Mouse (Mus musculus) liver (tissue): Measurements from ENCODE around the gene Slc25a39.
A peak's percentile ranks its signal among the peaks of the same experiment; 100 is the strongest.

ENCODE experiments used
- DNase-seq: peaks from one replicate; pipeline ENCODE4 v3.0.0-alpha.2; 2020; ENCODE audit warnings: mixed read lengths

Gene Slc25a39

GRCm38 (mm10) chr11:102435754-102436470 lies 28.2 kb upstream of the Slc25a39 start:
- DNase-seq = no peak

GRCm38 (mm10) chr11:102434816-102435705 lies 27.3 kb upstream of the Slc25a39 start:
- DNase-seq = no peak

- peak; percentile 87 for DNase-seq
These were observed 26.7 kb upstream of the Slc25a39 start for GRCm38 (mm10) chr11:102434406-102434805.

GRCm38 (mm10) chr11:102433866-102434265 lies 26.1 kb upstream of the Slc25a39 start:
- DNase-seq = no peak

GRCm38 (mm10) chr11:102432896-102433295 lies 25.1 kb upstream of the Slc25a39 start:
- DNase-seq = no peak

GRCm38 (mm10) chr11:102432115-102432843 lies 24.5 kb upstream of the Slc25a39 start:
- DNase-seq = no peak

GRCm38 (mm10) chr11:102431728-102432114 lies 24.0 kb upstream of the Slc25a39 start:
- no peak for DNase-seq

GRCm38 (mm10) chr11:102431018-102431645 lies 23.4 kb upstream of the Slc25a39 start:
- DNase-seq = peak; percentile 83

GRCm38 (mm10) chr11:102430121-102431017 lies 22.6 kb upstream of the Slc25a39 start, which contains the start of gene Grn:
TSS of gene Grn (plus strand) at chr11:102430315.
- DNase-seq = peak; percentile 88

- DNase-seq = no peak
These were observed 21.8 kb upstream of the Slc25a39 start for GRCm38 (mm10) chr11:102429551-102429950.

GRCm38 (mm10) chr11:102428981-102429540 lies 21.3 kb upstream of the Slc25a39 start:
- DNase-seq = no peak

- no peak for DNase-seq
These were observed 18.0 kb upstream of the Slc25a39 start for GRCm38 (mm10) chr11:102425555-102426316.

- no peak for DNase-seq
These were observed 16.9 kb upstream of the Slc25a39 start for GRCm38 (mm10) chr11:102424666-102425065.

GRCm38 (mm10) chr11:102421559-102421958 lies 13.8 kb upstream of the Slc25a39 start:
- no peak for DNase-seq

GRCm38 (mm10) chr11:102418887-102419286 lies 11.1 kb upstream of the Slc25a39 start:
- DNase-seq = no peak

- DNase-seq = no peak
These were observed 9.4 kb upstream of the Slc25a39 start for GRCm38 (mm10) chr11:102417160-102417559.

GRCm38 (mm10) chr11:102415034-102415802 lies 7.5 kb upstream of the Slc25a39 start:
- DNase-seq = no peak

GRCm38 (mm10) chr11:102413059-102413458 lies 5.3 kb upstream of the Slc25a39 start:
- DNase-seq = no peak

GRCm38 (mm10) chr11:102411704-102412103 lies 4.0 kb upstream of the Slc25a39 start:
- DNase-seq = peak; percentile 95

- no peak for DNase-seq
These were observed 3.3 kb upstream of the Slc25a39 start for GRCm38 (mm10) chr11:102411061-102411460.
